Mouse (Mus musculus): ENCODE measurements at regions not wholly inside any gene's neighbourhood (a gene's known extent, or its start where the extent isn't known, plus 50 kb on each side); places are given as distances from the start of the nearest gene placed in this dataset.

- no peak for DNase-seq (ENCODE audit: low spot score in 2 of 2)
Observed at GRCm38 (mm10) chr1:35919840-35920734, 148.1 kb upstream of the Hs6st1 start.

- no peak for DNase-seq (ENCODE audit: low spot score in 2 of 2)
Observed at GRCm38 (mm10) chr1:35924796-35925195, 143.4 kb upstream of the Hs6st1 start.

- no peak for DNase-seq (ENCODE audit: low spot score in 2 of 2)
Observed at GRCm38 (mm10) chr1:35925301-35925700, 142.9 kb upstream of the Hs6st1 start.

- DNase-seq (ENCODE audit: low spot score in 2 of 2) = no peak
Observed at GRCm38 (mm10) chr1:35926191-35927048, 141.8 kb upstream of the Hs6st1 start.

GRCm38 (mm10) chr1:35927049-35927415 is 141.2 kb upstream of the Hs6st1 start:
- no peak for DNase-seq (ENCODE audit: low spot score in 2 of 2)

GRCm38 (mm10) chr1:35930351-35930750 is 137.8 kb upstream of the Hs6st1 start:
- DNase-seq (ENCODE audit: low spot score in 2 of 2) = no peak

GRCm38 (mm10) chr1:35931056-35931455 is 137.1 kb upstream of the Hs6st1 start:
- no peak for DNase-seq (ENCODE audit: low spot score in 2 of 2)

GRCm38 (mm10) chr1:35933511-35933910 is 134.7 kb upstream of the Hs6st1 start:
- DNase-seq (ENCODE audit: low spot score in 2 of 2) = no peak

GRCm38 (mm10) chr1:35935099-35935651 is 133.0 kb upstream of the Hs6st1 start:
- DNase-seq (ENCODE audit: low spot score in 2 of 2) = no peak

GRCm38 (mm10) chr1:35936362-35937093 is 131.7 kb upstream of the Hs6st1 start:
- DNase-seq (ENCODE audit: low spot score in 2 of 2) = no peak

- no peak for DNase-seq (ENCODE audit: low spot score in 2 of 2)
Observed at GRCm38 (mm10) chr1:35940236-35940635, 128.0 kb upstream of the Hs6st1 start.

- no peak for DNase-seq (ENCODE audit: low spot score in 2 of 2)
Observed at GRCm38 (mm10) chr1:35941642-35942077, 126.5 kb upstream of the Hs6st1 start.

- DNase-seq (ENCODE audit: low spot score in 2 of 2) = no peak
Observed at GRCm38 (mm10) chr1:35942222-35942621, 126.0 kb upstream of the Hs6st1 start.

- DNase-seq (ENCODE audit: low spot score in 2 of 2) = no peak
Observed at GRCm38 (mm10) chr1:35943800-35944199, 124.4 kb upstream of the Hs6st1 start.

GRCm38 (mm10) chr1:35944376-35944775 is 123.8 kb upstream of the Hs6st1 start:
- no peak for DNase-seq (ENCODE audit: low spot score in 2 of 2)

- DNase-seq (ENCODE audit: low spot score in 2 of 2) = no peak
Observed at GRCm38 (mm10) chr1:35944849-35945248, 123.4 kb upstream of the Hs6st1 start.

- DNase-seq (ENCODE audit: low spot score in 2 of 2) = no peak
Observed at GRCm38 (mm10) chr1:35945596-35945995, 122.6 kb upstream of the Hs6st1 start.

GRCm38 (mm10) chr1:35948104-35948503 is 120.1 kb upstream of the Hs6st1 start:
- no peak for DNase-seq (ENCODE audit: low spot score in 2 of 2)

- no peak for DNase-seq (ENCODE audit: low spot score in 2 of 2)
Observed at GRCm38 (mm10) chr1:35951082-35951481, 117.1 kb upstream of the Hs6st1 start.

- no peak for DNase-seq (ENCODE audit: low spot score in 2 of 2)
Observed at GRCm38 (mm10) chr1:35953721-35954120, 114.5 kb upstream of the Hs6st1 start.
